Mouse (Mus musculus) brain, embryonic 14.5 days (tissue): Measurements from ENCODE around the gene Timp4.

Experiments used
- CTCF ChIP-seq: fragments of 200-500 bp; IDR thresholded peaks from 2 replicates; pipeline ENCODE4 v1.5.1; 2012; ENCODE audit warnings: inconsistent platforms, mild to moderate bottlenecking, moderate library complexity, borderline replicate concordance; ENCODE audit not compliant: insufficient read depth, insufficient read length; ENCODE audit errors: extremely low read depth
- POLR2A ChIP-seq: fragments of 200-500 bp; IDR thresholded peaks from 2 replicates; pipeline ENCODE4 v1.6.1; 2012; ENCODE audit warnings: mild to moderate bottlenecking, inconsistent platforms, borderline replicate concordance; ENCODE audit not compliant: poor library complexity, insufficient read depth, insufficient read length, severe bottlenecking; ENCODE audit errors: extremely low read depth

GRCm38 (mm10) chr6:115260507-115260906 lies 8.5 kb upstream of the Timp4 start:
- TF ChIP-seq CTCF (no peak), POLR2A (no peak)
